Mouse (Mus musculus): ENCODE results near the gene Lipf.

DNA sequence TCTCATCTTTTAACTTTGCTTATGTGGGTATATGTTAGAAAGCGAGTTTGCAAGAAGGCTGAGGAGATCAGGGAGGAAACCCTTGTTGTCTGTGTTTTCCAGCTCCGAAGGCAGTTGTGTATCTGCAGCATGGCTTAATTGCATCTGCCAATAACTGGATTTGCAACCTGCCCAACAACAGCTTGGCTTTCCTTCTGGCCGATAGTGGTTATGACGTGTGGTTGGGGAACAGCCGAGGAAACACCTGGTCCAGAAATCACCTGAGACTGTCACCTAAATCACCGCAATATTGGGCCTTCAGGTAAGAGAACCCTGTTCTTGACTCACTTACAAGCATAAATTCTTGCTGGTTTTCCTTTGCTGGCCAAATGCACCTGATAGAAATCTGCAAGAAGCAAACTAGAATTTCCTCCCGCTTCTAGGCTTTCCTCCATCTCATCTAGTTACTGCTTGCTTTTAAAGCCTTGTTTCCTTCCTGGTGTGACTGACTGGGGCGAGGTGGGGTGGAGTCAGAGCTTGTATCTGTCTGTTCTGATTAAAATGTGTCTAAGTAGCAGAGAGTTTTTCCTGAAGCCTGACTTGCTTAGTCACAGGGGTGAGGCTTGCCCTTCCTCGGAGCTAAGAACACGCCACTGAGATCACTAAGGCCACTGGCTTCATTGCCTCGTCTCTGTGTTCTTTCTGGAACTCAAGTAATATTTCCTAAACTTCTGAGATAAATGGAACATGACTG is 60.6 kb downstream of the Lipf start:
- TF ChIP-seq CTCF (IDR thresholded peaks at IDR 0.05; ENCODE audit: low read depth) = no peak
- TF ChIP-seq EP300 (IDR thresholded peaks at IDR 0.05; ENCODE audit: low read depth) = no peak
